Mouse (Mus musculus): ENCODE results near the gene Eps8l1. TPM values are rescaled to one million over a fixed set of nuclear protein-coding genes. Genes with fewer than 3 reads are reported as not detected.

Gene Eps8l1
- total RNA-seq, 2 experiments from 2014 or later: 2.8 to 5.3 TPM

DNA sequence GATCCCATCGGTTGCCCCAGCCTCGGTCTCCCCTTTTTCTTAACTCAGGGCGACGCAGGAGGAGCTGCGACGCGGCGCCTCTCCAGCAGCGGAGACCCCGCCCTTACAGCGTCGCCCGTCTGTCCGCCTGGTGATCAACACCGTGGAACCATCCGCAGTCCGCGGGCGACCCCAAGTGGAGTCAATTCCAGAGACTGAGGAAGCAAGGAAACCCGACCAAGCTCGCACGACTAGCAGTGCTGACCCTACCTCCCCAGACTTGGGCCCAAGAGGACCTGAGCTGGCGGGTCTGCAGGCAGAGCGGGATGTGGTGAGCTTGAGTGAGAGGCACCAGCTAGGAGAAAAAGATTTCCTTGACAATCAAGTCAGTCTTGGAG is 10.7 kb downstream of the Eps8l1 start:
- peak; percentile 89 to 91 for DNase-seq (ENCODE audit: low spot score in 2 of 2)
- intact Hi-C loops (cut with DNase I): loop anchor here (2.0 to 5.0 kb wide), 4 partner anchors 40 to 864 kb away; no protein-coding TSS in a partner anchor

DNA sequence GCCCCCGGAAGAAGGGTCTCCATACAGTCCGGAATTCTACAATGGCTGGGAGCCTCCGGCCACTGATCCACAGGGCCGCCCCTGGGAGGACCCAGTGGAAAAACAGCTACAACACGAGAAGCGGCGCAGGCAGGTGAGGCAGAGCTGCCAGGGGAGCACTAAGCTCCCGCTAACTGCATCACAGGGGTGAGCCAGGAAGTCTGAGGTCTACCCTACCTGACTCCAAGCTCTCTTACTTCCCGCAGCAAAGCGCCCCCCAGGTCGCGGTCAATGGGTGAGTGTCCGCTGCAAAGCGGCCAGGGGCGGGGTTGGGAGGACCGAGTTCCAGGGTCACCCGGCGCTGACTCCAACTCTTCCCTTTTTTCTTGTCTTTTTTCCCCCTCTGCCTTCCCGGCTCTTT is 13.5 kb downstream of the Eps8l1 start:
- no peak for DNase-seq (ENCODE audit: low spot score in 2 of 2)
- intact Hi-C loops (cut with DNase I): loop anchor here (5.0 kb wide), 3 partner anchors 177 to 867 kb away; no protein-coding TSS in a partner anchor

DNA sequence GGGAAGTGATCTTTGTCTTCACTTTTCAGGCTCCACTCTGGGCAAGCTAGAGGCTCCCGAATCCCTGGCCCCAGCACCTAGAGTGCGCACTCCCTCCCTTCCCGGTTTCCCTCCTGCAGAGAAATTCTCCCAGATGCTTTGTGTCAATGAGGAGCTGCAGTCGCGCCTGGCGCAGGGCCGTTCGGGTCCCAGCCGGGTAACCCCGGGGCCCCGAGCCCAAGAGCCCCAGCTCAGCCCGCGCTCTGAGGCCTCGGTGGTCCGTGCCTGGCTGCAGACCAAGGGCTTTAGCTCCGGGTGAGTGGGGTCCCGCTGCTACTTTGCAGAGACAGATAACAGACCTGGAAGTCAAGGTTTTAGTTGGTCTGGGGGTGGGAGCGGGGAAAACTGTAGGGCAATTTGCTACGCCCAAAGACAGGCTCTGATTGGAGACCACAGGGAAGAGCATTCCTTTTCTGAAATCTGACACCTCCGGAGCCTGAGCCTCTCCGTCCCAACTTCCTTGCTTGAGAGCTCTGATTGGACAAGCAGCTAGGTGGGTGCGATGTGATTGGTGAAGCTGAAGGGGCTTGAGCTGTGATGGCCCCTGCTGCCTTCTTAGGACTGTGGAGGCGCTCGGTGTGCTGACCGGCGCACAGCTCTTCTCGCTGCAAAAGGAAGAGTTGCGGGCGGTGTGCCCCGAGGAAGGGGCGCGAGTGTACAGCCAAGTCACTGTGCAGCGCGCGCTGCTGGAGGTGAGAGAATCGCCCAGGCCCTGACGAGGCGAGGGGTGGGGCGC is 17.7 kb downstream of the Eps8l1 start:
- DNase-seq (ENCODE audit: low spot score in 2 of 2): peak; percentile 68 to 84
- intact Hi-C loops (cut with DNase I): loop anchor here (2.0 kb wide), 2 partner anchors 23 to 47 kb away; partner anchors contain the start of genes Ppp1r12c and Tnni3

DNA sequence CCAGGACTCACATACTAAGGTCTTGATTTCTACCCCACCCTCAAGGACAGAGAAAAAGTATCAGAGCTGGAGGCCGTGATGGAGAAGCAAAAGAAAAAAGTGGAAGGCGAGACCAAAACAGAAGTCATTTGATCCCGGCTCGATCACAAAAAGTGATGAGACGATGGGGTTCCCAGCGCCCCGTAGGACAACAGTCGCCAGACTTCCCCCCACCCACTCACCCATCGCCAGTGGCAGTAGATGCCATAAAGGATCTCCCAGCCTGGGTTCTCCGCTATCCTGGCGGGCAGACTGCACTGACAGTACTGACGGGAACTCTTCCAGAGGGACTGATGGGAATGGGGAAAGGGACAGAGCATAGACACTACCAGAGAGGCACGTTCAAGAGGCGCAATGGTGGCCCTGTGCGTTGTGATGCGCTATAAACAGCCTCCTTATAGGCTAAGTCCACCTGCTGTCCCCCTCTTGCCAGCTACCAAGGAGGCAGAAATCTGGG is 18.4 kb downstream of the Eps8l1 start:
- intact Hi-C loops (cut with DNase I): loop anchor here (2.0 kb wide), 2 partner anchors 22 to 46 kb away; partner anchors contain the start of genes Ppp1r12c and Tnni3
- no peak for DNase-seq (ENCODE audit: low spot score in 2 of 2)

DNA sequence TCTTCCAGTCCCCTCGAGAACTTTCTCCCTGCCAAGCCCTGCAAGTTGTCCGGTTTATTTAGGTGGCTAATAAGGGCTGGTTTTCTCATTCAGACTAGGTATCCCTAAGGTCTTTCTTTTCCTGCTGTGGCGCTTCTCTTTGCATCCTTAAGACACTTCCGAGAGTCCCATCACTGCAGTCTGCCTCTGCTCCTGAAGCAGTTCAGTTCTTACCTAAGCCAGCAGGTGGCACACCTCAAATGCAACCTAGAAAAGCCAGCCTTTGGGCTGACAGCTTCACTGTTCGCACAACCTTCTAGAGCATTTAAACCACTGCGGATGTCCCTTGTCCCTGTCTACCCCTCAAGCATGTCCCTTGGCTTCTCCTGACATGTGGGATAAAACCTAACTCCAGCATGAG is 19.2 kb downstream of the Eps8l1 start:
- DNase-seq (ENCODE audit: low spot score in 2 of 2): peak; percentile 50 to 56
- intact Hi-C loops (cut with DNase I): loop anchor here (2.0 kb wide), 2 partner anchors 21 to 45 kb away; partner anchors contain the start of genes Ppp1r12c and Tnni3

DNA sequence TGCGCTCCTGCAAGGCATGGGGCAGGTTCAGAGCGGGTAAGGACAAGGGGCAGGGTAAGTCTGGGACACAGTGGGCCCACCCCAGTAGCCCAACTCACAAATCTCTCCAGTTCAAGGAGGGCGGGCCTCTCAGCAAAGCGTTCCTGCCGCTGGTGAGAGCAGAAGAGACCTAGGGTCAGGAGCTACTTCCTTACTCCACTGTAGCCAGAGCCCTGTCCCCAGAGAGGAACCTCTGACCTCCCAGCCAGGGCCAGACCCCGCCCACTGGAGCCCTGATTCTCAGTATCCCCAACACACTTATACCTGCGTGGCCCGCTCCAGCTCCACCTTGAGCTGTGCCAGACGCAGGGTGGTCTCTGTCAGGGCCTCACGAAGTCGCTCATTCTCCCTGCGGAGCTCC is 21.8 kb downstream of the Eps8l1 start:
- intact Hi-C loops (cut with DNase I): no loop called here
- DNase-seq (ENCODE audit: low spot score in 2 of 2): no peak

DNA sequence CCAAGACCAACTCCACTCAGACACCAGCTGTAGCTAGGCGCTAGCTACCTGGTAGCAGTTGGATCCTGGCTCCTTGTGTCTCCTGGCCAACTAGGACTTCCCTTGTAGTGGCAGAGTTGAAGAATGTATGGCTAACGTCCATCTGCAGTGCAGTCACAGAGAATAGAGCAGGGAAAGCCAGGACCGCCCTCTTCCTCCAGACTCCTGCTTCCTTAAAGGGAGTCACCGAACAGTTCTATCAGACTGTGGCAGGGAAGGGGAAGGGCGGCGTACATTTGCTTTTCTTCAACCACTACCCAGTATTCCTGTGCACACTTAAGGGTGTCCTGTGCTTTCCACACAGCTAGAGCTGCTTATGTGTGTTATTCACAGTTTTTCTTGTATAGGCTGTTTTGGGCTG is 30.8 kb downstream of the Eps8l1 start:
- no peak for DNase-seq (ENCODE audit: low spot score in 2 of 2)
- intact Hi-C loops (cut with DNase I): no loop called here

DNA sequence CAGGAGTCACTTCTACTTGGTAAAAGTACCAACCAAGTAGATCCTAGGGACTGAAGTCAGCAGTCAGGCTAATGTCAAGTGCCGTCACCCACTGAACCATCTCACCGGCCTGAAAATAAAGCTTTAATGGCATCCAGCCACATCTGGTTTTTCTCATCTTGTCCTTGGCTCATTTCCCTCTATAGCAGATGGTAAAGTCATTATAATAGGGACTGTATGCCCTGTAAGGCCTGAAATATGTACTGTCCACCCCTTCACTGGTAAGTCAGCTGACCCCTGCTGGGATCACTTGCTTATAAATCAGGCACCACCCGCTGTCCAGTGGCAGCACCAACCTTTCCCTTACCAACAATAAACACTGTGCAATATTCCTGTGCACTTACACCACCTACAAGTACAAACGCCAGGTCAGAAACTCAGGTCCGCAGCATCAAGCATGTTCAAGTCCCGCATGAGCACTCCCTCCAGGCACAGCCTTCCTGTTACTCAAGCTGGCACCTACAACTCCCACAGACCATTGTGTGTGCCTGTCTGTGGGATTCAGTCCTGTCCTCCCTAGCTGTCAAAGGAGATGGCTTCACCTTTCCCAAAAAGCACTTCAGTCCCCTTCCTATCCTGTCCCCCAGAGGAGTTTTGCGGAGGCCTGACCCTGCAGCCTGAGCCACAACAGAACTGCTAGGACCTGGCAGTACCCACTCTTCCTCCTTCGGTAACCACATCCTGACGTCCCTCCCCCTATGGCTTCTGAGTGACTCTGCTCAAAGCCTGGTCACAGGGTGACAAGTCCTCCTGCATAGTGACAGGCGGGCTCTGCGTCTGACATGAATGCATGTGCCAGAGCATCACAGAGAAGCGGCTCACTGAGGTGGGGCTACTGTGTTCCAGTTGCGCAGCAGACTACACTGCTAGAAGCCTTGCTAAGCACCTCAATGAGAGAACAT is 32.1 kb downstream of the Eps8l1 start:
- DNase-seq (ENCODE audit: low spot score in 2 of 2): no peak
- intact Hi-C loops (cut with DNase I): no loop called here

DNA sequence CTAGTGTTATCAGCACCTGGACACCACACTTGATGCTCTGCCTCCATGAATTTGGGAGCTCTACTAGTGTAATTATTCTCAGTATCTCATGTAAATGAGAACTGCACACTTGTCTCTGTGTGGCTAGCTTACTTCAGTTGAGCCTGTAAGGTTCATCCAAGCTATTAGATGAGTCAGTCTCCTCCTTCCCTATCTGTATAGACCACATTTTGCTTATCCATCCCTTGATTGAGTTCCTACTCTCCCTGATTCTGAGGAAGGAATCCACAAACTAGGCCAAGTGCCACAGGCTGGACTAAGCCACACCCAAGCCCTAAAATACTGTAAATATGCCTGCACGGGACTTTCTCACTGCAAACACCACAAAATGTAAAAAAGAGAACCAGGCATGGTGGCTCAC is 33.5 kb downstream of the Eps8l1 start:
- intact Hi-C loops (cut with DNase I): no loop called here
- no peak for DNase-seq (ENCODE audit: low spot score in 2 of 2)

DNA sequence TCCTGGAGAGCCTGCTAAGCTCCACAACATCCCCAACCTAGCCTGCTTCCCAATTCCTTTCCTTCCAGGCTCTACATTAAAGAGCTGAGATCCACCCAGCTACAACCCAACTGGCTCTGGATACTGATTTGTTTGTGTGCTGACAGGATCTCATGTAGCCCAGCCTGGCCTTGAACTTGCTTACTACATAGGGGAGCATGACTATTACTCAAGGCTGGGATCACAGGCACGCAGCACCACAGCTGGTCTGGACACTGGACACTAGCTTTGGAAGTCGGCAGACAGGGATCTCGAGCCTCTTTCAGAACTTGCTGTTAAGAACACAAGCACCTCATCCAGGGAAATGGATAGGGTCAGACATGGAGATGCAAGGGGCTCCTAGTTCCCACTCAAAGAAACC is 36.0 kb downstream of the Eps8l1 start:
- DNase-seq (ENCODE audit: low spot score in 2 of 2): no peak
- intact Hi-C loops (cut with DNase I): no loop called here

DNA sequence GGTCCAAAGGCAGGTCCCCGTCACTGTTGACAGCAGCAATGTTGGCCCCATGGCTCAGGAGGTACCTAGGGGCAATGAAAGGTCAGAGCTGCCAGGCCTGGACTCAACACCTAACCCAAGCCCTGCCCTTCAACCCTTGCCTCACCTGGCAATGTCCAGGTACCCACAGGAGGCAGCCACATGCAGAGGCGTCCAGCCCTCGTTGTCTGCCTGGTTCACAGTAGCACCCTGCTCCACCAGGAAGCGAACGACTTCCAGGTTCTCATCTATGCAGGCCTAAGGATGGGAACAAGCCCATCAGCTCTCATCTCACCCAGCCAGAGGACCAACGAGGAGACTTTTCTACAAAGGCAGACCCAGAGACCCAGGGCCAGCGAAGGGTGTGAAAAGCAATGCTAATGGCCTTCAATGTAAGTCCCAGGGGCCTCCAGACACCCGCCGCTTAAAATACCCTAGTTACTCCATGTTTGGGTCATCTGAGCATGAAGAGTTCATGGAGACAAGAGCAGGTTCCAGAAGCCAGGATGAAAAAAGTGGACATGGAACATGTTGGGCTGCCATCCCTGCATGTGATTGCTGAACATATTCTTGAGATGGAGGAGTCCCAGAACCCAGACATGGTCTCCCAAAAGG is 36.9 kb downstream of the Eps8l1 start:
- intact Hi-C loops (cut with DNase I): no loop called here
- no peak for DNase-seq (ENCODE audit: low spot score in 2 of 2)

DNA sequence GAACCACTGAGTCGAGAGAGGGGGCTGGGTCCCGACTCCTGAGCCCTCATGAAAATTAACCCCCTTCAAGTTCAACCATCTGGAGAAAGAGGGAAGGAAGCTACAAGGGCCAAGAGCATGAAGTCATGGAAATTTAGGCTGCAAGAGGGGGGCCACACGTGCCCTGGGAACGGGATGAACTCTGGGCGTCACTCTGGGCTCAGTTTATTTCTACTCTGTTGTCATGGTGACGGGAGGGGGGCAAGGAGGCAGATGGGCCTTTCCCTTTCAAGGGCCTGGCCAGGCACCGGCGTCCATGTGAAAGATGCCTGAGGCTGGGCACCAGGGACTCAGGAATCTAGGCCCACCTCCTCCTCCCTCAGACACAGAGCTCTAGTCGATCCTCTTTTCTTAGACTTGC is 37.8 kb downstream of the Eps8l1 start:
- intact Hi-C loops (cut with DNase I): no loop called here
- peak in 1 of 2 experiments; percentile 38 for DNase-seq (ENCODE audit: low spot score in 2 of 2)

DNA sequence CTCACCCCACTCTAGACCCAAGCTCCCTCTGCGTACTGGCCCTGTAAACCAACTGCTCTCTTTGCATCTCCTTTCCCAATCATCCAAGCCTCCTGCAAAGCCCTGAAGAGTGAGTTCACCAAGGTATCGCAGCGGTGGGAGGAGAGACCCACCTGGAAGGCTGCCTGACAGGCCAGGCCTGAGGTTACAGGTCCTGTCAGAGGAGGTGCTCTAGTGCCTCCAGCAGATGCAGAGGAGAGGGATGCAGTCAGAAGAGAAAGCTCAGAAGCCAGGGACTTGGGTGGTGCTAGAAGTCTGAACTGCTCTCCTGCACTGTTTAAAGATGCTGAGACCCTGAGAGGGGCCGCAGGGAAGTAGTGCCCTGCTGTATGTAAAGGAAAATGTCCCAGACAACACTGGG is 38.6 kb downstream of the Eps8l1 start:
- intact Hi-C loops (cut with DNase I): no loop called here
- DNase-seq (ENCODE audit: low spot score in 2 of 2): no peak

DNA sequence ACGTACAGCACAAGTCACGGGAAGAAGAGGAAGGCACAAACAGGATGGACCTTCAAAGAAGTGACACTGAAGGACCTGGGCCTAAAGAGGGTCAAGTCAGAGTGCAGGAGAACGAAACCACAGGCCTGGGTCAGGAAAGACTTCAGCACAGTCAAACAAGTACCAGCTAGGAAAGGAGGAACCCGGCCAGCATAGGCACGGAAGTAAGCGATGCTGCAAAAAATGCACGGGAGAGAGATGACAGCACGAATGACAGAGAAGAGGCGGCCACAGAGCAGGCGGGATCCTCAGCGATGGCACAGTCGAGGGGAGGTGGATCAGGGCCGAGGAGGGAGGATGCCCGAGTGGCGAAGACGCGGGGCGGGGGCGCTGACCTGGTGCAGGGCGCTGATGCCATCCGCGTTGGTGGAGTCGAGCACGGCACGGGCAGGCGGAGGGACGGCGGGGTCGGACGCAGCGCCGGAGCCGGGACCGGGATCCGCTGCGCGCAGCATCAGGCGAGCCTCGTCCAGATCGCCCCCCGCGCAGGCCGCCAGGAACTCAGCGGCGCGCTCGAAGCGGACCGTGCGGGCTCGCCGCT is 40.5 kb downstream of the Eps8l1 start:
- peak; percentile 45 to 63 for DNase-seq (ENCODE audit: low spot score in 2 of 2)
- intact Hi-C loops (cut with DNase I): loop anchor here (2.0 to 10.0 kb wide), 2 partner anchors 22 to 806 kb away; partner anchors contain the start of genes Mboat7 and Tsen34

DNA sequence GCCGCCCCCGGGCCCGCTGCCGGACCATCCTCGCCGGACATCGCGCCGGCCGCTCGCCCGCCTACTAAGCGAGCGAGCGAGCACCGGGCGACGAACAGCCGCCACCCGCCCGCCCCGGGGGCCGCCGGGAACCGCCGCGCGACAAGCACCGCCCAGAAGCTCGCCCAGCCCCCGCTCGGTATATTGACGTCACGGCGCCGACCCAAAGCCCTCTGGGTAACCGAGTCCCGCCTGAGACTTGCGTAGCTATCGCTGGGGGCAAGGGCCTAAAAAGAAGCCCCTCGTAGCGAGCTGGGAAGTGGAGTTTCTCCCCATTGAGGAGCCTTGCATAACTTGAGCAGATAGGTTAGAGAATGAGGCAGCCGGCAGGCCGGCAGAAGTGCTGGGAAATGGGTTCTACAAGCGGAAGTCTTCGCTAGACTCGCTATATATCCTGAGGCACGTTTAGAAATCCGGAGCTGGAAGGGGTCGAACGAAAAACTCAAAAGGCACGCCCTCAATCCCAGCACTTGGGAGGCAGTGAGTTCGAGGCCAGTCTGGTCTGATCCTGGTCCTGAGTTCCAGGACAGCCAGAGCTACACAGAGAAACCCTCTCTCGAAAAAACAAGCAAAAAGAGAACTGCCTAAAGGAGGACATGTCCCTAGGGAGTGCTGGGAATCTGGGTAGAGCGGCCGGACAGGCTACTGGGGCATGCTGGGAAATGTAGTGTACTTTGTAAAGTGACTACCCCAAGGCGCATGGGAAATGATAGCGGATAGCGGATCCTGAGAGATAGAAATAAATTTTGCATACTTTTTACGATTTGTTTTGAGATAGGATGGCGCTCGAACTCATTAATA is 41.3 kb downstream of the Eps8l1 start, which contains the start of gene Ppp1r12c:
TSS of gene Ppp1r12c (minus strand) at position 123 of the 840 bp plus-strand sequence.
- intact Hi-C loops (cut with DNase I): loop anchor here (2.0 to 10.0 kb wide), 2 partner anchors 23 to 807 kb away; partner anchors contain the start of genes Mboat7 and Tsen34
- DNase-seq (ENCODE audit: low spot score in 2 of 2): peak; percentile 96 to 97

DNA sequence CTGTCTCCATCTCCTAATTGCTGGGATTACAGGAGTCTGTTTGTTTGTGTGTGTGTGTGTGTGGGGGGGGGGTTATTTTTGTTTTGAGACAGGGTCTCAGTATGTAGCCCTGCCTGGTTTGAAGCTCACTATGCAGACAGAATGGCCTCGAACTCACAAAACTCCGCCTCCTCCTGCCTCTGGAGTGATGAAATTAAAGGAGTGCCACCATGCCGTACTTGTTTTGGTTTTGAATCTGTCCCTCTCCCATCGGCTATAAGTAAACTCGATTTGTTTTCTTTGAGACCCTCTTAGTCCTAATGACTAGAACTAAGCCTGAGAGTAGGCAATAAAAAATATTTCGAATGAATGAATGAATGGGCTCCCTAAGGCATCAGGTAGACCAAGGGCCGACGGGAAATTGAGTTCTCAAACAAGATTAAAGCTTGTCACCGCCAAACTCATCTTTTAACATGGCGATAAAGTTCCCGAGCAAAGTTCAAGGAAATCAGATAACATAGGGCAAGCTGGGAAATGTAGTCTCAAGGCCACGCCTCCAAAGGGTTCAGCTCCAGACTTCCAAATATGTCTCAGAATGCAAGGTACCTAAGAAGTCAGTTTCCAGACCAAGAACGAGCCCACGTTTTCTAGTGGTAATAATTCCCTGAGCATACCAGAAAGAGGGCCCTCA is 42.1 kb downstream of the Eps8l1 start:
- peak; percentile 74 to 92 for DNase-seq (ENCODE audit: low spot score in 2 of 2)
- intact Hi-C loops (cut with DNase I): loop anchor here (10.0 kb wide), 1 partner anchor 808 kb away; the partner anchor contains the start of genes Mboat7 and Tsen34

DNA sequence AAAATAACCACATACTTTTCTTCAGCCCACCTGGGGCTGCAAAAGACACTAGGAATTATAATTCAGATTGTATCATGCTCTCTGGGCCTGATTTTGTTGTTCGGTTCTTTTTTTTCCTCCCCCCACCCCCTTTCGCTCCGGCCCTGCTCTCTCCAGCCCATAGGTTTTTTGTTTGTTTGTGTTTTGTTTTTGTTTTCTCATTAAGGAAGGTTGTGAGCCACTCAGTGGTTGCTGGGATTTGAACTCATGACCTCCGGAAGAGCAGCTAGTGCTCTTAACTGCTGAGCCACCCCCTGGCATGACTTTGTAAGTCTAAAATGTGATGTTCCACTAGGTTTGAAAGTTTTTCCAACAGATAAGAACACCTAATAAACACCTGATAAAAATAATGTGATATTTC is 42.6 kb downstream of the Eps8l1 start:
- intact Hi-C loops (cut with DNase I): loop anchor here (10.0 kb wide), 1 partner anchor 808 kb away; the partner anchor contains the start of genes Mboat7 and Tsen34
- DNase-seq (ENCODE audit: low spot score in 2 of 2): no peak
